Mouse (Mus musculus): ENCODE measurements around the gene Fam89b. TPM values are rescaled to one million over a fixed set of nuclear protein-coding genes. Genes with fewer than 3 reads are reported as not detected.
A peak's percentile ranks its signal among the peaks of the same experiment; 100 is the strongest.

Fam89b gene
- polyA plus RNA-seq, 1 experiment from 2014 or later, result 138 TPM

- no peak overlapping the region for H3K27ac ChIP-seq (replicated peaks)
- H3K4me3 ChIP-seq (replicated peaks), result no peak overlapping the region
- 12% methylated on average over 22 of the region's 22 CpGs for WGBS
- H3K36me3 ChIP-seq, result no peaks in the 10 kb centered on the region
- H3K4me1 ChIP-seq, result peaks cover 12% of the 10 kb centered on the region
- H3K9ac ChIP-seq (replicated peaks), result no peak overlapping the region
- peaks cover 77% of the 10 kb centered on the region for H3K27me3 ChIP-seq (replicated peaks)
- H3K4me2 ChIP-seq, result no peak overlapping the region
- H3K9me3 ChIP-seq (replicated peaks), result no peaks in the 10 kb centered on the region
- ATAC-seq (ENCODE audit: low FRiP score), result no peak
These were observed 21.5 kb upstream of the Fam89b start for GRCm38 (mm10) chr19:5750951-5751350.

- no peak for ATAC-seq (ENCODE audit: low FRiP score)
- 85% methylated on average over 6 of the region's 6 CpGs for WGBS
- peaks cover 26% of the 10 kb centered on the region for H3K4me1 ChIP-seq
These were observed 20.0 kb upstream of the Fam89b start for GRCm38 (mm10) chr19:5749476-5749875.

GRCm38 (mm10) chr19:5746907-5747363, 17.5 kb upstream of the Fam89b start:
- H3K9me3 ChIP-seq (replicated peaks), result no peaks in the 10 kb centered on the region
- no peak overlapping the region for H3K4me3 ChIP-seq (replicated peaks)
- WGBS, result 22% methylated on average over 12 of the region's 12 CpGs
- ATAC-seq (ENCODE audit: low FRiP score), result 0 out of 2 replicates have a peak, but pooled peaks have one; percentile 26
- H3K4me2 ChIP-seq, result peak overlapping the region; percentile 57
- no peaks in the 10 kb centered on the region for H3K36me3 ChIP-seq
- no peak overlapping the region for H3K9ac ChIP-seq (replicated peaks)
- peaks cover 48% of the 10 kb centered on the region for H3K4me1 ChIP-seq
- no peak overlapping the region for H3K27ac ChIP-seq (replicated peaks)
- H3K27me3 ChIP-seq (replicated peaks), result peaks cover 79% of the 10 kb centered on the region

More at GRCm38 (mm10) chr19:5749476-5749875, 20.0 kb upstream of the Fam89b start:
- Histone ChIP-seq H3K9ac (replicated peaks) (no peak overlapping the region), H3K4me3 (replicated peaks) (no peak overlapping the region), H3K4me2 (no peak overlapping the region), H3K27me3 (replicated peaks) (peaks cover 78% of the 10 kb centered on the region), H3K9me3 (replicated peaks) (no peaks in the 10 kb centered on the region), H3K27ac (replicated peaks) (no peak overlapping the region), H3K36me3 (no peaks in the 10 kb centered on the region)

GRCm38 (mm10) chr19:5745756-5746710, 16.6 kb upstream of the Fam89b start:
- peak overlapping the region; percentile 57 for H3K4me2 ChIP-seq
- 6% methylated on average over 36 of the region's 36 CpGs for WGBS
- H3K36me3 ChIP-seq, result no peaks in the 10 kb centered on the region
- peak overlapping the region; percentile 28 for H3K4me3 ChIP-seq (replicated peaks)
- peak overlapping the region; percentile 23; the same call in 1 of the 2 replicates for H3K27ac ChIP-seq (replicated peaks)
- no peaks in the 10 kb centered on the region for H3K9me3 ChIP-seq (replicated peaks)
- H3K27me3 ChIP-seq (replicated peaks), result peaks cover 70% of the 10 kb centered on the region
- peak; percentile 54 for ATAC-seq (ENCODE audit: low FRiP score)
- H3K4me1 ChIP-seq, result peaks cover 52% of the 10 kb centered on the region
- peak overlapping the region; percentile 44 for H3K9ac ChIP-seq (replicated peaks)

GRCm38 (mm10) chr19:5743576-5743975, 14.1 kb upstream of the Fam89b start:
- Histone ChIP-seq H3K9me3 (replicated peaks) (no peaks in the 10 kb centered on the region), H3K36me3 (no peaks in the 10 kb centered on the region), H3K4me3 (replicated peaks) (peak overlapping the region; percentile 57; the same call in 1 of the 2 replicates), H3K4me2 (peak overlapping the region; percentile 98; the same call in 1 of the 2 replicates), H3K4me1 (peaks cover 64% of the 10 kb centered on the region), H3K27me3 (replicated peaks) (peaks cover 58% of the 10 kb centered on the region), H3K27ac (replicated peaks) (no peak overlapping the region), H3K9ac (replicated peaks) (0 out of 2 replicates have a peak overlapping the region, but pooled peaks have one; percentile 9)
- ATAC-seq (ENCODE audit: low FRiP score), result no peak
- WGBS, result 44% methylated on average over 5 of the region's 5 CpGs

GRCm38 (mm10) chr19:5742241-5742641, 12.8 kb upstream of the Fam89b start:
- 1% methylated on average over 31 of the region's 32 CpGs for WGBS
- Histone ChIP-seq H3K9me3 (replicated peaks) (no peaks in the 10 kb centered on the region), H3K36me3 (no peaks in the 10 kb centered on the region), H3K4me3 (replicated peaks) (peak overlapping the region; percentile 57), H3K4me1 (peaks cover 64% of the 10 kb centered on the region), H3K27ac (replicated peaks) (peak overlapping the region; percentile 86), H3K4me2 (peak overlapping the region; percentile 98), H3K9ac (replicated peaks) (peak overlapping the region; percentile 70), H3K27me3 (replicated peaks) (peaks cover 57% of the 10 kb centered on the region)
- peak; percentile 45; the same call in 1 of the 2 replicates for ATAC-seq (ENCODE audit: low FRiP score)

- H3K9ac ChIP-seq (replicated peaks), result peak overlapping the region; percentile 70
- peak overlapping the region; percentile 86 for H3K27ac ChIP-seq (replicated peaks)
- no peaks in the 10 kb centered on the region for H3K9me3 ChIP-seq (replicated peaks)
- peaks cover 58% of the 10 kb centered on the region for H3K27me3 ChIP-seq (replicated peaks)
- peak; percentile 56; the same call in 1 of the 2 replicates for ATAC-seq (ENCODE audit: low FRiP score)
- peak overlapping the region; percentile 57 for H3K4me3 ChIP-seq (replicated peaks)
- under 1% methylated on average over 48 of the region's 55 CpGs for WGBS
- H3K4me2 ChIP-seq, result peak overlapping the region; percentile 98
- no peaks in the 10 kb centered on the region for H3K36me3 ChIP-seq
- peaks cover 62% of the 10 kb centered on the region for H3K4me1 ChIP-seq
These were observed 12.3 kb upstream of the Fam89b start for GRCm38 (mm10) chr19:5741641-5742240.

- Histone ChIP-seq H3K36me3 (no peaks in the 10 kb centered on the region), H3K9ac (replicated peaks) (peak within 1 kb of the TSS; percentile 70), H3K4me3 (replicated peaks) (peak within 1 kb of the TSS; percentile 57), H3K9me3 (replicated peaks) (no peaks in the 10 kb centered on the region), H3K27ac (replicated peaks) (peak within 1 kb of the TSS; percentile 86), H3K4me2 (peak within 1 kb of the TSS; percentile 98), H3K4me1 (peaks cover 51% of the 10 kb centered on the region), H3K27me3 (replicated peaks) (peaks cover 55% of the 10 kb centered on the region)
- peak; percentile 70 for ATAC-seq (ENCODE audit: low FRiP score)
- 22% methylated on average over 13 of the region's 14 CpGs for WGBS
These were observed 11.2 kb upstream of the Fam89b start, which contains the start of gene Ltbp3 for GRCm38 (mm10) chr19:5740320-5741317. Gene Ltbp3, plus strand, starts transcription at chr19:5740904.

GRCm38 (mm10) chr19:5739446-5739845, 10.0 kb upstream of the Fam89b start:
- Histone ChIP-seq H3K4me3 (replicated peaks) (no peak overlapping the region), H3K27ac (replicated peaks) (no peak overlapping the region), H3K4me2 (no peak overlapping the region), H3K9ac (replicated peaks) (no peak overlapping the region), H3K9me3 (replicated peaks) (no peaks in the 10 kb centered on the region), H3K27me3 (replicated peaks) (peaks cover 50% of the 10 kb centered on the region), H3K36me3 (no peaks in the 10 kb centered on the region), H3K4me1 (peaks cover 40% of the 10 kb centered on the region)
- WGBS, result 75% methylated on average over 2 of the region's 2 CpGs
- ATAC-seq (ENCODE audit: low FRiP score), result no peak

GRCm38 (mm10) chr19:5734325-5734724, 4.9 kb upstream of the Fam89b start:
- Histone ChIP-seq H3K36me3 (no peaks in the 10 kb centered on the region), H3K4me2 (no peak overlapping the region), H3K4me1 (peaks cover 23% of the 10 kb centered on the region), H3K9me3 (replicated peaks) (no peaks in the 10 kb centered on the region), H3K27ac (replicated peaks) (no peak overlapping the region), H3K27me3 (replicated peaks) (peaks cover 26% of the 10 kb centered on the region), H3K4me3 (replicated peaks) (no peak overlapping the region), H3K9ac (replicated peaks) (no peak overlapping the region)
- WGBS, result 82% methylated on average over 9 of the region's 9 CpGs
- no peak for ATAC-seq (ENCODE audit: low FRiP score)

All from neural tube, embryonic 15.5 days (tissue).